Mouse (Mus musculus): ENCODE results near the gene Cd207.

DNA sequence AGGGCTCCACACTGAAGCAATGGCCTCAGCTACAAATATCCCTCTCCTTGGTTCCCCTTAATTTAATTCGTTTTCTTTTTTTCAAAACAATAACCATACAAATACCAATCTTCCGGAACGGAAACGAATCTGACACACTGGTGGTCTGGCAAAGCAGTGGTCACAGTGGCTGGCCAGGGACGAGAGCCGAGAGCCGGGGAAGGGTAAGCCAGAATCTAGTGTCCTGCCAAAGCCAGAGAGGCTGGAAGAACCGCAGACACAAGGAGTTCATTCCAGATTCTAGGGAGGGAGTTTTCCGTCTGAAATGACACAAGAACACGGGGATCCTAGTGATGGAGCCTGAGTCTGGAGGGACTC, 26.0 kb upstream of the Cd207 start:
- no peak for TF ChIP-seq CTCF (IDR thresholded peaks at IDR 0.05; ENCODE audit: borderline replicate concordance, extremely low read depth, insufficient read depth, insufficient read length)
- no peak for TF ChIP-seq POLR2A (IDR thresholded peaks at IDR 0.05; ENCODE audit: borderline replicate concordance, extremely low read depth, insufficient read depth, insufficient read length, poor library complexity, severe bottlenecking)

Data from brain, embryonic 14.5 days (tissue).